Mouse (Mus musculus): ENCODE data around the gene Crybg2. TPM values are rescaled to one million over a fixed set of nuclear protein-coding genes. Genes with fewer than 3 reads are reported as not detected.

The Crybg2 gene
- 1.0 and 1.8 TPM in 2 replicates for polyA plus RNA-seq (2015; fragmentation: Nextera tagmentation; extraction: Ambion mirVana)

- ATAC-seq (replicated peaks), result no peak
- WGBS, result 44% methylated on average over 28 of the region's 28 CpGs
- Histone ChIP-seq H3K27ac (replicated peaks) (no peak within 1 kb of the TSS), H3K9me3 (no peaks in the 10 kb centered on the region), H3K4me2 (replicated peaks) (no peak within 1 kb of the TSS), H3K27me3 (no peaks in the 10 kb centered on the region), H3K4me1 (no peaks in the 10 kb centered on the region), H3K36me3 (no peaks in the 10 kb centered on the region), H3K4me3 (no peak within 1 kb of the TSS), H3K9ac (replicated peaks) (no peak within 1 kb of the TSS)
Observed at GRCm38 (mm10) chr4:134060135-134060865, at the start of gene Crybg2. Gene Crybg2 (plus strand): TSS chr4:134060815.

GRCm38 (mm10) chr4:134011450-134012414, 48.9 kb upstream of the Crybg2 start:
- Histone ChIP-seq H3K27me3 (peaks cover 9% of the 10 kb centered on the region; the same call in 1 of the 2 replicates), H3K4me3 (no peak overlapping the region), H3K4me2 (replicated peaks) (no peak overlapping the region), H3K36me3 (no peaks in the 10 kb centered on the region), H3K4me1 (0 out of 2 replicates have a peak, but pooled peaks cover 2% of the 10 kb centered on the region), H3K9me3 (no peaks in the 10 kb centered on the region), H3K27ac (replicated peaks) (no peak overlapping the region), H3K9ac (replicated peaks) (no peak overlapping the region)
- no peak for ATAC-seq (replicated peaks)
- WGBS, result 6% methylated on average over 16 of the region's 16 CpGs

GRCm38 (mm10) chr4:134012858-134013528, 47.6 kb upstream of the Crybg2 start:
- WGBS, result 41% methylated on average over 12 of the region's 12 CpGs

GRCm38 (mm10) chr4:134016208-134016607, 44.4 kb upstream of the Crybg2 start:
- Histone ChIP-seq H3K4me1 (peaks cover 33% of the 10 kb centered on the region), H3K9me3 (no peaks in the 10 kb centered on the region), H3K4me2 (replicated peaks) (no peak overlapping the region), H3K36me3 (no peaks in the 10 kb centered on the region), H3K27me3 (peaks cover 41% of the 10 kb centered on the region), H3K27ac (replicated peaks) (no peak overlapping the region), H3K9ac (replicated peaks) (no peak overlapping the region), H3K4me3 (no peak overlapping the region)
- 2% methylated on average over 7 of the region's 7 CpGs for WGBS
- ATAC-seq (replicated peaks), result no peak

More at GRCm38 (mm10) chr4:134012858-134013528, 47.6 kb upstream of the Crybg2 start:
- Histone ChIP-seq H3K36me3 (no peaks in the 10 kb centered on the region), H3K4me3 (no peak overlapping the region), H3K9ac (replicated peaks) (no peak overlapping the region), H3K9me3 (no peaks in the 10 kb centered on the region), H3K4me2 (replicated peaks) (no peak overlapping the region), H3K27me3 (peaks cover 21% of the 10 kb centered on the region), H3K4me1 (peaks cover 13% of the 10 kb centered on the region), H3K27ac (replicated peaks) (no peak overlapping the region)
- ATAC-seq (replicated peaks), result no peak

GRCm38 (mm10) chr4:134016767-134017166, 43.8 kb upstream of the Crybg2 start:
- Histone ChIP-seq H3K9ac (replicated peaks) (no peak overlapping the region), H3K27ac (replicated peaks) (no peak overlapping the region), H3K36me3 (no peaks in the 10 kb centered on the region), H3K27me3 (peaks cover 41% of the 10 kb centered on the region), H3K4me3 (no peak overlapping the region), H3K9me3 (no peaks in the 10 kb centered on the region), H3K4me2 (replicated peaks) (no peak overlapping the region), H3K4me1 (peaks cover 31% of the 10 kb centered on the region)
- no peak for ATAC-seq (replicated peaks)
- WGBS, result 5% methylated on average over 8 of the region's 8 CpGs

- peak overlapping the region; percentile 30 for H3K4me3 ChIP-seq
- no peaks in the 10 kb centered on the region for H3K36me3 ChIP-seq
- H3K27me3 ChIP-seq, result peaks cover 39% of the 10 kb centered on the region
- H3K4me2 ChIP-seq (replicated peaks), result peak overlapping the region; percentile 48
- peaks cover 31% of the 10 kb centered on the region for H3K4me1 ChIP-seq
- H3K9ac ChIP-seq (replicated peaks), result 0 out of 2 replicates have a peak overlapping the region, but pooled peaks have one; percentile 0
- ATAC-seq (replicated peaks), result no peak
- H3K27ac ChIP-seq (replicated peaks), result no peak overlapping the region
- no peaks in the 10 kb centered on the region for H3K9me3 ChIP-seq
- WGBS, result 5% methylated on average over 21 of the region's 21 CpGs
Observed at GRCm38 (mm10) chr4:134017201-134017865, 43.3 kb upstream of the Crybg2 start.

GRCm38 (mm10) chr4:134018038-134018778, 42.4 kb upstream of the Crybg2 start:
- Histone ChIP-seq H3K4me3 (peak overlapping the region; percentile 30), H3K36me3 (no peaks in the 10 kb centered on the region), H3K27me3 (peaks cover 39% of the 10 kb centered on the region), H3K9ac (replicated peaks) (0 out of 2 replicates have a peak overlapping the region, but pooled peaks have one; percentile 0), H3K4me1 (peaks cover 31% of the 10 kb centered on the region), H3K27ac (replicated peaks) (no peak overlapping the region), H3K9me3 (no peaks in the 10 kb centered on the region), H3K4me2 (replicated peaks) (peak overlapping the region; percentile 48)
- under 1% methylated on average over 46 of the region's 46 CpGs for WGBS
- no peak for ATAC-seq (replicated peaks)

- peaks cover 31% of the 10 kb centered on the region for H3K4me1 ChIP-seq
- peak within 1 kb of the TSS; percentile 31; the same call in 1 of the 2 replicates for H3K27ac ChIP-seq (replicated peaks)
- H3K36me3 ChIP-seq, result no peaks in the 10 kb centered on the region
- peak within 1 kb of the TSS; percentile 48 for H3K4me2 ChIP-seq (replicated peaks)
- H3K4me3 ChIP-seq, result peak within 1 kb of the TSS; percentile 30
- peaks cover 39% of the 10 kb centered on the region for H3K27me3 ChIP-seq
- no peaks in the 10 kb centered on the region for H3K9me3 ChIP-seq
- WGBS, result 0% methylated on average over 9 of the region's 9 CpGs
- ATAC-seq (replicated peaks), result no peak
- 0 out of 2 replicates have a peak within 1 kb of the TSS, but pooled peaks have one; percentile 7 for H3K9ac ChIP-seq (replicated peaks)
Observed at GRCm38 (mm10) chr4:134018779-134019145, 41.9 kb upstream of the Crybg2 start, which contains the start of gene Lin28a. Gene Lin28a (minus strand): TSS chr4:134018841.

GRCm38 (mm10) chr4:134019210-134019609, 41.4 kb upstream of the Crybg2 start:
- no peak for ATAC-seq (replicated peaks)
- Histone ChIP-seq H3K4me1 (peaks cover 31% of the 10 kb centered on the region), H3K27ac (replicated peaks) (no peak overlapping the region; the same call in 1 of the 2 replicates), H3K4me3 (peak overlapping the region; percentile 16; the same call in 1 of the 2 replicates), H3K9me3 (no peaks in the 10 kb centered on the region), H3K36me3 (no peaks in the 10 kb centered on the region), H3K27me3 (peaks cover 39% of the 10 kb centered on the region), H3K9ac (replicated peaks) (no peak overlapping the region), H3K4me2 (replicated peaks) (peak overlapping the region; percentile 48)
- 0% methylated on average over 9 of the region's 10 CpGs for WGBS

- no peaks in the 10 kb centered on the region for H3K9me3 ChIP-seq
- 0 out of 2 replicates have a peak overlapping the region, but pooled peaks have one; percentile 7 for H3K9ac ChIP-seq (replicated peaks)
- H3K36me3 ChIP-seq, result no peaks in the 10 kb centered on the region
- peaks cover 31% of the 10 kb centered on the region for H3K4me1 ChIP-seq
- WGBS, result 3% methylated on average over 16 of the region's 16 CpGs
- peak overlapping the region; percentile 48 for H3K4me2 ChIP-seq (replicated peaks)
- H3K27me3 ChIP-seq, result peaks cover 39% of the 10 kb centered on the region
- H3K4me3 ChIP-seq, result peak overlapping the region; percentile 16
- ATAC-seq (replicated peaks), result no peak
- peak overlapping the region; percentile 31; the same call in 1 of the 2 replicates for H3K27ac ChIP-seq (replicated peaks)
Observed at GRCm38 (mm10) chr4:134019641-134020351, 40.8 kb upstream of the Crybg2 start.
